Mouse (Mus musculus): Measurements from ENCODE around the gene Cbr2.

- TF ChIP-seq JUND (IDR thresholded peaks at IDR 0.05; ENCODE audit: low read depth, low read length) (no peak), MAX (IDR thresholded peaks at IDR 0.05; ENCODE audit: low read length) (no peak), EP300 (IDR thresholded peaks at IDR 0.05; ENCODE audit: low read depth in 1 of 2, low read length in 2 of 2) (no peak), TAL1 (IDR thresholded peaks at IDR 0.05; ENCODE audit: low read length) (no peak)
These were observed 5.4 kb downstream of the Cbr2 start for GRCm38 (mm10) chr11:120726243-120727168.
